Mouse (Mus musculus): ENCODE measurements around the gene Olfr313. TPM values are rescaled to one million over a fixed set of nuclear protein-coding genes. Genes with fewer than 3 reads are reported as not detected.
"Not testable (repeated sequence)": the region's sequence is repeated elsewhere in the genome, so short reads cannot be mapped to it uniquely, and the experiment has no call there.

The Olfr313 gene
- total RNA-seq (2018; cell fraction: chromatin; rRNA removed): not detected
- not detected for total RNA-seq (2018; cell fraction: cytosol; rRNA removed)
- total RNA-seq (2018; cell fraction: nucleus; rRNA removed): not detected
- polyA plus RNA-seq (2018): not detected in 3 replicates

DNA sequence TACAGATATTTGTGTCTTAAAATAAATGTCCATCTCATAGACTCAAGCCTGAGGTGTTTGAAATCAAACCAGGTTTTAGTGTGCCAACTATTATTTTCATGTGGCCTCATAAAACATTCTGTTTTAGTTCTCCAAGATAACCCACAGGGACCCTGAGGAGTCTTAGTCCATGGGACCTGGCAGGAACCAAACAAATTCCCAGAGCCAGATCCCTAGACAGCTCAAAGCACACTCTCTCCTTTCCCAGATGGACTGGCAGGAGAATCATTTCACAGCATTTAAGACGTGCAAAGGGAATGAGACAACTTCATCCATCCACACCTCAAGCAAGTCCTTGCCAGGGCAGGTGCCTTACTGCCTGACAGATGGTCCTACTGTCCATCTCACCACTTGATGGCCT, at the start of gene Olfr313:
TSS of gene Olfr313 (plus strand) at position 301 of the 400 bp plus-strand sequence.
- WGBS (ENCODE audit: missing documents): 56% methylated on average over 1 of the region's 1 CpGs
- not testable (repeated sequence) for H3K27ac ChIP-seq; H3K4me3 ChIP-seq (ENCODE audit: inconsistent target); H3K79me2 ChIP-seq (ENCODE audit: inconsistent target); H3K36me3 ChIP-seq (ENCODE audit: inconsistent target)

DNA sequence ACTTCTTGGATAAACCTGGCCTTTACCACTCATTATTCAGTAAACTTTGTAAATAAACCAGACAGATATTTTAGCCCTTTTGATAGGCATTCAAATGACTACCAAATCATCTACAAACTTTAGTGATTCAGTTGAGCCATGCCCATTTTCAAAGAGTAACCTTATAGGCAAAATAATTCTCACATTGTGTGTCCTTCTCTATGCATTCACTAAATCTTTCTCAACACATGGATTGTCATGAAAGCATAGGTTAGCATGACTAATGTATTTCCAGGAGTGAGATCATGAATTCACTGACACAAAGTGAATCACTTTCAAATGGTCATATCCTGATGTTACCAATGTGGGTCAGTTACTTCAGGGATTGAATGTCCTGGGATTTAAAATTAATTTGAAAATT, 41.9 kb upstream of the Olfr313 start, which contains the start of gene Olfr315:
TSS of gene Olfr315 (plus strand) at position 301 of the 400 bp plus-strand sequence.
- Histone ChIP-seq H3K79me2 (ENCODE audit: inconsistent target) (no peaks in the 10 kb centered on the region), H3K36me3 (ENCODE audit: inconsistent target) (no peaks in the 10 kb centered on the region), H3K27ac (no peak within 1 kb of the TSS), H3K4me3 (ENCODE audit: inconsistent target) (no peak within 1 kb of the TSS)

DNA sequence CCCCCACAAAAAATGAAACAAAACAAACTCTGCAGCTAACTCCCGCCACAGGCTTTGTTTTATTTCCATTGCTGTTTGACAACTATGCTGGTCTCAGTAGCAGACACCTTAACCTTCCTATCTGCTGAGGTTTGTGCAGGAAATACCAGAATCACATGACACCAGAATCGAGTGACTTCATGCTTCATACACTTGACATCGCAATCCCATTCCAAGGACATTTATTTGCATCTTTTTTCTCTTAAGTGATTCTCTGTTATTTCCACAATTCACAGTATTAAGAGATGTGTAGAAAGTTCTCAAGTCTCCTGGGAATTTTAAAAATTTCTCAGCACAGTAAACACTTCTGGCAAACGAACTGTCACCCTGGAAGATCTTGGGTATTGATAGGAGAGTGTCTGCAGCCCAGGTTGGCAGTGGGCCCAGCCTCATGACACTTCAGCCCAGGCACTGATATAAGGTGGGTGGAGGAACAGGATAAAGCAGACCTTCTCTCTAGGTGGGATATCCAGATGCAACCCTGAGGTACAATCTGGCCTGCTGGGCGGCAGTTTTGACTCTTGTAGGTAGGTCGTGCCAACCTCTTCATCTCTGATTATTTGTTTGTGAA, 32.2 kb upstream of the Olfr313 start, which contains the start of gene Olfr314:
TSS of gene Olfr314 (plus strand) at position 473 of the 610 bp plus-strand sequence.
- Histone ChIP-seq H3K4me3 (ENCODE audit: inconsistent target) (no peak within 1 kb of the TSS), H3K79me2 (ENCODE audit: inconsistent target) (no peaks in the 10 kb centered on the region), H3K36me3 (ENCODE audit: inconsistent target) (no peaks in the 10 kb centered on the region), H3K27ac (no peak within 1 kb of the TSS)
- WGBS (ENCODE audit: missing documents): 74% methylated on average over 6 of the region's 6 CpGs

DNA sequence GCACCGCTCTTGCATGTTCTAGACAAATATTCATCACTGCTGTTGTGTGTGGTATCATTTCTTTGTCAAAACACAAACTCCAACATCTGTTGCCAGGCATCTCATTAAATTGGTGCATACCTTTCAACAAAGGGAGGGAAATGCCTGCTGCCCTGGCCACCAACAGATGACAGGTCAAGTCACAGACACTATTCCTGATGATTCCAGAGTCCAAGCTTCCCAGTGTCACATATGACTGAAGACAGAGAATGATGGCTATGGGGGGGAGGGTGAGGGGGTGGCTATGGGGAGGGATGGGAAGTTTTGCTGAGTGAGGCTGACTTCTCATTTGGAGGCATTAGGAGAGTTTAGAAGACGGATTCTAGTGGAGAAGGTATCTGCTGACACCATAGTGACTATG, 30.6 kb upstream of the Olfr313 start:
- WGBS (ENCODE audit: missing documents): 100% methylated on average over 2 of the region's 2 CpGs
- no peaks in the 10 kb centered on the region for H3K36me3 ChIP-seq (ENCODE audit: inconsistent target)
- H3K4me3 ChIP-seq (ENCODE audit: inconsistent target): no peak overlapping the region
- H3K79me2 ChIP-seq (ENCODE audit: inconsistent target): no peaks in the 10 kb centered on the region
- H3K27ac ChIP-seq: no peak overlapping the region

DNA sequence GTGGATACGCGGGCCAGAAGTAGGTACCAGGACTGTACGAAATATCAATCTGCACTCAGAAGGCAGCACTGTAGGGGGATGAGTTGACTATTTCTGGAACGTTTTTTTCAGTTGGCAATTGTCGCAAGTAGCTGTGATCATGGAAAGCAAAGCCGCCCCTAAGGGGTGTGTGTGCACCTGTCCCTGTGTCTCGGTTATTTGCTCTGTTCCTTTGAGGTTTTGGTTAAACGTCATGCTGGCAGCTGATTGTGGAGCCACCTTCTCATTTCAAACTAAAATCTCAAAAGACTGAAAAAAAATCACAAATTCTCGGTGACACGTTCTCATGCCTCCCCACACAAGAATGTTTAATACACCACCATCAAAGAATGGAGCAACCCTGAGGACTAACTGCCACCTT, 27.1 kb upstream of the Olfr313 start:
- no peak overlapping the region for H3K4me3 ChIP-seq (ENCODE audit: inconsistent target)
- H3K79me2 ChIP-seq (ENCODE audit: inconsistent target): no peaks in the 10 kb centered on the region
- H3K36me3 ChIP-seq (ENCODE audit: inconsistent target): no peaks in the 10 kb centered on the region
- 92% methylated on average over 10 of the region's 10 CpGs for WGBS (ENCODE audit: missing documents)
- H3K27ac ChIP-seq: no peak overlapping the region

DNA sequence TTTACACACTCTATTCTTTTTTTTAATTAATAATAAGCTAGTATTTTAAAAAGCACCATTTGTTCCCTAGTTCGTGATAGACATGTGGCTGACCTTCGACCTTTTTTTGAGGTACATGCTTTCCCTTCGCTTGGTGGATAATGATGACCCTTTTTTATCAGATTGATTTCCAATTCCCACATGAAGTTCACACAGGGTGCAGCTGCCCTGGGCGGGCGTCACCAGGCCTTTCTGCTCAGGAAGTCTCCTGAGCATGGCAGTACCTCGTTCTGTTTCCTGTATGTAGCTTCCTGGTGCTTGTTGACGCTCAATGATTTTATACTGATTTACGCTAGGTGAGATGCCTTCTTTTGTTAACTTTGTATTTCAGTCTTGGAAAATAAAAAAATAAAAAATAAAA, 26.5 kb upstream of the Olfr313 start:
- Histone ChIP-seq H3K27ac (no peak overlapping the region), H3K4me3 (ENCODE audit: inconsistent target) (no peak overlapping the region), H3K36me3 (ENCODE audit: inconsistent target) (no peaks in the 10 kb centered on the region), H3K79me2 (ENCODE audit: inconsistent target) (no peaks in the 10 kb centered on the region)
- WGBS (ENCODE audit: missing documents): 43% methylated on average over 8 of the region's 8 CpGs

DNA sequence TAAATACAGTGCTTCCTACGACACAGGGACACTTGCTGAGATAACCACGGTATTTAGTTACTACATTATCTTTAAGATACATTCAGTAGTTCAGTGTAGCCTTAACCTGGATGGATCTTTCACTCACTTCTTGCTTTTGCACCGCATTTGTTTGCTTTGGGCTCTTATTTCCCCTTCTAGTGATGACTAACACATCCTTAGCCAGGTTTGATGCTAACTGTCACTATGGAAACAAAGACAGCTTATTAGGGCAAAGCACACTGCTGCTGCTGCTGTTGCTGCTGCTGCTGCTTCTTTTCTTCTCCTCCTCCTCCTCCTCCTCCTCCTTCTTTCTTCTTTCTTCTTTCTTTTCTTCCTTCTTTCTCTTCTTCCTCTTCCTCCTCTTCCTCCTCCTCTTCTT, 25.3 kb upstream of the Olfr313 start:
- no peaks in the 10 kb centered on the region for H3K36me3 ChIP-seq (ENCODE audit: inconsistent target)
- no peaks in the 10 kb centered on the region for H3K79me2 ChIP-seq (ENCODE audit: inconsistent target)
- no peak overlapping the region for H3K27ac ChIP-seq
- H3K4me3 ChIP-seq (ENCODE audit: inconsistent target): no peak overlapping the region
- 41% methylated on average over 3 of the region's 3 CpGs for WGBS (ENCODE audit: missing documents)

DNA sequence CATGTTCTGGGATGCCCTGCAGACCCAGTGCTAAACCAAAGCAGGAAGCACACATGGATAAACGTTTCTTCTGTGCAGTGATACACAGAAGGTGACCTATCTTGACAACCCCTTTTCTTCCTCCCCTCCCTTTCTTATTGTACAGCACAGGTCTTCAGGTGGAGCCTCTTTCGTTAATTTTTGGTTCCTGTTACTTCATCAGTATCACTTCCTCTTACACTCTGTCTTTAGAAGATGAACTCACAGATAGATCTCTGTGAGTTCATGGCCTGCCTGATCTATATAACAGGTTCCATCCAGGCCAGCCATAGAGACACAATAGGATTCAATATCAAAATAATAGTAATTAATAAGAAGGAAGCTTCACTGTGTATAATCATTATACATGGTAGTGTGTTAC, 24.7 kb upstream of the Olfr313 start:
- 21% methylated on average over 2 of the region's 2 CpGs for WGBS (ENCODE audit: missing documents)
- Histone ChIP-seq H3K36me3 (ENCODE audit: inconsistent target) (no peaks in the 10 kb centered on the region), H3K79me2 (ENCODE audit: inconsistent target) (no peaks in the 10 kb centered on the region), H3K4me3 (ENCODE audit: inconsistent target) (no peak overlapping the region), H3K27ac (no peak overlapping the region)

DNA sequence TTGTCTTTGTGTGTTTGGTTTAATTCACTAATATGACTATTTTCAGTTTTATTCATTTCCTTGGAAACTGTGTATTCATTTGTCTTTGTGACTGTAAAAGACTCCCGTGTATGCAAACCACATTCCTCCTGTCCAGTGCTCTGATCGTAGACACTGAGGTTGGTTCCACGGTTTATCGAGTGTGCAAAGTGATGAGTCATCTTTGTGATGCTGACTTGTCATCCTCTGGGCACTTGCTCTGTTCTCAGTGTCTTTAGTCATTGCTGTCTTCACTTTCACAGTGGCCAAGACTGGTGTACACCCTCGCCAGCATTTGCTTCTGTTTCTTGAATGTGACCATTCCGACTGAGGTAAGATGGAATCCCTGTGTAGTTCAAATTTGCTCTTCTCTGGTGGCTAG, 24.2 kb upstream of the Olfr313 start:
- Histone ChIP-seq H3K79me2 (ENCODE audit: inconsistent target) (no peaks in the 10 kb centered on the region), H3K27ac (no peak overlapping the region), H3K4me3 (ENCODE audit: inconsistent target) (no peak overlapping the region), H3K36me3 (ENCODE audit: inconsistent target) (no peaks in the 10 kb centered on the region)
- 45% methylated on average over 6 of the region's 6 CpGs for WGBS (ENCODE audit: missing documents)

DNA sequence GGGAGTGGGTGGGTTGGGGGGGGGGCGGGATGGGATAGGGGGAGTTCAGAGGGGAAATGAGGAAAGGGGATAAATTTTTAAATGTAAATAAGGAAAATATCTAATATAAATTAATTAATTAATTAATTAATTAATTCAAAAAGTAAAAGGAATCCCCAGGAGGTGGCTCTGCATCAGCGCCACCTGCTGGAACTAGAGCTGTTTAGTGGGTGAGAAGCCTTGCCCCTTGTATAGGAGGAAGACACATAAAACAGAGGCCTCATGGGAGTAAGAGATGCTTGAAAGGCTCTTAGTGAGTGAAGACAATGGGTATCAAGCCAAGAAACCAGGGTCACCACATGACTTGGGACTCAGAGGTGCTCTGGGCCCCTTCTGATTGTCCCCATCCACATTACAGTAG, 18.9 kb upstream of the Olfr313 start:
- no peak overlapping the region for H3K27ac ChIP-seq
- 96% methylated on average over 2 of the region's 2 CpGs for WGBS (ENCODE audit: missing documents)
- H3K36me3 ChIP-seq (ENCODE audit: inconsistent target): no peaks in the 10 kb centered on the region
- H3K79me2 ChIP-seq (ENCODE audit: inconsistent target): no peaks in the 10 kb centered on the region
- H3K4me3 ChIP-seq (ENCODE audit: inconsistent target): no peak overlapping the region

DNA sequence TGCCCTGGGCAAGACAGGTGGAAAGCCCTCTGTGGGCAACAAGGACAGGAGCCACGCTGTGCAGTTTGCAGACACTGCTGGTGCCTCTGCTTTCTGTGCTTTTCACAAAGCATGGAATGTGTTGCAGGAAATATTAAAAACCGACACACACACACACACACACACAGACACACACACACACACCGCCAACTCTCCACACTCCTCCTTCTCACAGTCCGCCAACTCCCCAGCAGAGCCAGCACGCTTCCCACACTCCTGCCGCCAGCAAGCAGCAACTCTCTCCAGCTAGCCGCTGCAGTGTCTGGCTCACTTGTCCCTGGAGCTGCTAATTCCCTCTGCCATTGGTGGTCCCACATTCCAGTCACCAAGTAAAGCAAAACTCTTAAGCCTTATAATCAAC, 17.9 kb upstream of the Olfr313 start:
- Histone ChIP-seq H3K79me2 (ENCODE audit: inconsistent target) (no peaks in the 10 kb centered on the region), H3K36me3 (ENCODE audit: inconsistent target) (no peaks in the 10 kb centered on the region), H3K4me3 (ENCODE audit: inconsistent target) (no peak overlapping the region), H3K27ac (no peak overlapping the region)
- 84% methylated on average over 7 of the region's 7 CpGs for WGBS (ENCODE audit: missing documents)

DNA sequence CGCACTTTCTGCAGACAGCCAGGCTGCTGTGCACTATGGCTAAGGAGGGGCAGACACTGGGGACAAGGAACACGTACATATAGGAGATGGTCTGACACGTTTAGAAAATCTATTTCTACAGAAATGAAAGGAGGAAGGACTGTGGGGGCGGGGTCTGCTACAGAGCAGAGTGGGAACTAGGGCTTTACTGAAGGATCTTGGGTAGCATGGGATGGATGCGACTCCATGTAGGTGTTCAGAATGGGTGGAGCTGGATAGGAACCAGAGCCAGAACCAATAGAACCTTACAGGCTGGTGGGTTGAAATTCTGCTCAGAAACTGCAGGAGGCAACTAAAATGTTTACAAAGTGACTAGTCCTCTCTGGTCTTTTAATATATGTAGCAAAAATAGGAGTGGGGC, 15.1 kb upstream of the Olfr313 start:
- H3K27ac ChIP-seq: no peak overlapping the region
- no peaks in the 10 kb centered on the region for H3K79me2 ChIP-seq (ENCODE audit: inconsistent target)
- 56% methylated on average over 5 of the region's 5 CpGs for WGBS (ENCODE audit: missing documents)
- no peak overlapping the region for H3K4me3 ChIP-seq (ENCODE audit: inconsistent target)
- no peaks in the 10 kb centered on the region for H3K36me3 ChIP-seq (ENCODE audit: inconsistent target)

DNA sequence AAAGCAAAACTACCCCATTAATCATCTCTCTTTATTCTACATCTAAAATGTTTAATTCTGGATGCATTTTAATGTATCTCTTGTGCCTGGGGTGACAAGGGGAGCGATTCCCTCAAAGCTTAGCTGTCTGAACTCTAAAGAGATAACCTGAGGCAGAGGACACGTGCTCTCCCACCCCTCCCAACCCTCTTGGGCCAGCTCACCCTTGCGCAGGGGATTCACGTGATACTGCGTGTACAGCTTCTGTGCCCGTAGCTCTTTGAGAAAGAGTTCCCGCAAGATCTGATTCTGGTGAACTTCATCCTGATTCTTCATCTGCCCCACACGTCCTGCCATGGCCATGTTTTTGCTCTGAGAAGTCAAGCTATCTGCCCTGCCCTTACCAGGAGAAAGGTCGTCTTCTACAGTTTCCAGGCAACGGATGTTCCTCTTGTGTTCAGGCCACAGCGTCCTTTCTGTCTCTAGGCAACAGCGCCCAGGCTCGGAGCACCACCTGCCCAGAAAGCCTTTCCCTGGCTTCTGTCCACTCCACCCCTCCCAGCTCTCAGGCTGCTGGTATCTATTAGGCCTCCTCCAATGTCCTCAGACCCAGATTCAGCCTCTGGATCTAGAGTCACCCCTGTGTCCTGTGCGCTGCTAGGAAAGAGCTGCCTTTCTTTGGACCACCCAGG, 13.1 kb upstream of the Olfr313 start, which contains the start of gene Fam183b:
TSS of gene Fam183b (minus strand) at position 403 of the 671 bp plus-strand sequence.
- Histone ChIP-seq H3K36me3 (ENCODE audit: inconsistent target) (no peaks in the 10 kb centered on the region), H3K27ac (no peak within 1 kb of the TSS), H3K79me2 (ENCODE audit: inconsistent target) (no peaks in the 10 kb centered on the region), H3K4me3 (ENCODE audit: inconsistent target) (no peak within 1 kb of the TSS)
- WGBS (ENCODE audit: missing documents): 47% methylated on average over 14 of the region's 14 CpGs

DNA sequence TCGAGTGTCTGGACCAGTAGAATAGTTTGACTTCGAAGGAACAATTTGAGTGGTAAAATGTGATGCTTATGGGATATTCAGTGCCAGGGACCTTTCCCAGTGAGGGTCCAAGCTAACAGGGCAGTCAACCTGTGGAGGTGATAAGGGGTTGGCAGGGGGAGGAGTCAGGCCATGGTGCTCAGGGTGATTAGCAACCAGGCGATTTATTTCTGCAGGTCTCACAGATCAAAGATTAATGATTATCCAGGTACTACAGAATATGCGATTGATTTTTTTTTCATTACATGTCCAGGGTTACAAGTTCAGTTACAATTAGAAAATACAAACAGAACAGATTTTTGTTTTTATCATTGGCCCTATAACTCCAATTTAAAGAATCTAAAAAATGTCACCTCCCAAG, 10.9 kb upstream of the Olfr313 start:
- Histone ChIP-seq H3K27ac (no peak overlapping the region), H3K36me3 (ENCODE audit: inconsistent target) (no peaks in the 10 kb centered on the region), H3K4me3 (ENCODE audit: inconsistent target) (no peak overlapping the region), H3K79me2 (ENCODE audit: inconsistent target) (no peaks in the 10 kb centered on the region)
- WGBS (ENCODE audit: missing documents): 87% methylated on average over 4 of the region's 4 CpGs

DNA sequence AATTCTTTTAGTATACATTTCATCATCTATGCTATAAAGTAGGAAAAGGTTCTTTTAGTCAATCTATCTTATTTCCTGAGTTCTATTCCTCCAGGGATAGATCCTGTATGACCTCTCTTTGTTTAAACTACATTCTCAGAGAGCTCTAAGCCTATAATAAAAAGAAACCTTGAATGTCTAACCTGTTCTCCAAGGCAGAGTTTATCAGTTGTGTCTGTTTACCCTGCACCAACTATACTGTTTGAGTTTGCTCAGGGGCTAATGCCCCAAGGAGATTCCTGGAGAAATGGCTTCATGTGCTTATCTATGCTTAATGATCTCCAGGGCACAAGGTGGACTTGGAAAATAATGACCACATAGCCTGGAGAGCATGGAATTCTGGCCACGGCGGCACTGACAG, 10.4 kb upstream of the Olfr313 start:
- Histone ChIP-seq H3K79me2 (ENCODE audit: inconsistent target) (no peaks in the 10 kb centered on the region), H3K36me3 (ENCODE audit: inconsistent target) (no peaks in the 10 kb centered on the region), H3K27ac (no peak overlapping the region), H3K4me3 (ENCODE audit: inconsistent target) (no peak overlapping the region)
- 79% methylated on average over 2 of the region's 2 CpGs for WGBS (ENCODE audit: missing documents)
